ENCODE assay signal across 12 mouse cellular contexts in the genomic region with DNA sequence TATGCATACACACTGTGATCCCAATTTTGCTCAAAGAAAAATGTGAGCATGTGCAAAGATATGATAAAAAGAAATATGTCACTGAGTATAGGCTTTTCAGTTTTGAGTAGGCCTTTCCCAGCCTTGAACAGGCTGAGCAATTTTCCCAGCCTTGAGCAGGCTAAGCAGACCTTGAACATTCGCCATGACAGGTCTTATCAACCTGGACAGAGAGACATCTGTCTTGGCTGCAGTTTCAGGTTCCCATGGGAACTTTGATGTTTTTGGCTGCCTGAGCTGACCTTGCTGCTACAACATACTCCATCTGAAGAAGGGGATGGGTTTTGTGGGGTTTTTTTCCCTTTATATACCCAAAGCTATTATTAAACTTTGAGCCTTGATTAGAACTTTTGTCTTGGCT. TPM values are rescaled to one million over a fixed set of nuclear protein-coding genes. Genes with fewer than 3 reads are reported as not detected.
DNase-seq lines count a peak whose midpoint lies in the region.
"Had no signal": no experiment of that assay in that cellular context is flagged by ENCODE, and none has a peak within 500 bp of the region (broad histone marks: within the 10 kb centered on the region; RNA-seq: fewer than 3 reads in every experiment).

No protein-coding gene starts in this region.

- DNase-seq in ovary, adult 18-20 months (ENCODE audit: low spot score), result peak; percentile 48
- no peak for DNase-seq in ovary, postnatal 10 days (ENCODE audit: low spot score)
- peak; percentile 48 for DNase-seq in adrenal gland, adult 8-10 months
- DNase-seq in adrenal gland, postnatal 14 days, result peak; percentile 45
- DNase-seq in right cerebral cortex, postnatal 4 days, result no peak
- DNase-seq in frontal cortex, postnatal 14 days (ENCODE audit: low spot score in 2 of 2), result no peak
- DNase-seq: B cell, adult 2 months; cerebellum, adult 11 months; cerebellum, adult 8-10 months; cerebellum, postnatal 14 days; embryo, embryonic 11 days; gastrocnemius, postnatal 10 days had no signal

RNA-seq across cellular contexts. Expression of a gene that starts 31.3 kb away (rescaled TPM):
- total RNA-seq in adrenal gland, adult 8-10 months (2022), result 1 to 10 TPM; 1.5 to 3.7 (median 2.2) TPM
- 5.0 and 5.7 TPM in 2 replicates for total RNA-seq in adrenal gland, postnatal 14 days (2021)

Comparison
In these comparisons a context has a peak if more than half of its experiments do, and no peak if none do; other contexts are left out.
1. DNase-seq: peak in ovary, adult 18-20 months (single experiment), adrenal gland, adult 8-10 months (single experiment) and adrenal gland, postnatal 14 days (single experiment); none in ovary, postnatal 10 days (single experiment), right cerebral cortex, postnatal 4 days (single experiment) and frontal cortex, postnatal 14 days (0 of 2).